Mouse (Mus musculus): ENCODE data around the gene Dand5.

DNA sequence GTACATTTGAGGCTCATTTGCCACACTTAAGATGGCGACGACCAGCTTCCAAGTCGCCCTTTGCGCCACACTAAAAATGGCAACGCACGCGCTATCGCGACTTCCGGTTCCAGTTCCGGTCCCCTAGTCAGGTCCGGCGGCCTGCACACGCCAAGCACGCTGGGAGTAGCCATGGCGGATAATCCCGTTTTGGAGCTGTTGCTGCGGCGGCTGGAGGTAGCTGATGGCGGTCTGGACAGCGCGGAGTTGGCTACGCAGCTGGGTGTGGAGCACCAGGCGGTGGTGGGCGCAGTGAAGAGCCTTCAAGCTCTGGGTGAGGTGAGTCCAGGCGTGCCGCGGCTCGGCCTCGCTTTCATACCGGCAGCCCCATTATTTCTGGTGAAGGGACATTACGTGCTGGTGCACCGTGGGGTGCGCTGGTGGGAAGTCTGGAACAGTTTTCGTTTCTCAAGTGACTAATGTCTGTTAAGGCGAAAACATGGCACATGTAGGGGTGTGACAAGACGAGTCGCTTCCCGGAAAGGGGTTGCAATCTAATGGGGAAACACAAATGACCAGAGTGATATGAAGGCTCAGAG is 34.3 kb upstream of the Dand5 start, which contains the start of gene Farsa:
- TF ChIP-seq CTCF (IDR thresholded peaks at IDR 0.05; ENCODE audit: extremely low read depth, insufficient read length, insufficient replicate concordance, low read depth, low read length) (0 out of 2 replicates have a peak, but pooled peaks have one; percentile 13), POLR2A (IDR thresholded peaks at IDR 0.05; ENCODE audit: low read depth, low read length) (peak; percentile 87)

Data from small intestine, adult 2 months (tissue).